Mouse (Mus musculus) embryonic facial prominence, embryonic 11.5 days (tissue): ENCODE measurements around the gene Nppc. TPM values are rescaled to one million over a fixed set of nuclear protein-coding genes. Genes with fewer than 3 reads are reported as not detected.

ENCODE experiments used
- ATAC-seq: fragments of 200-750 bp; cut with Nextera tagmentation; replicated peaks from 2 replicates; pipeline ENCODE4 v1.8.0; 2017; ENCODE audit warnings: low read depth; ENCODE audit not compliant: insufficient number of reproducible peaks, low FRiP score, low TSS enrichment
- DNase-seq: peaks from one replicate; pipeline ENCODE4 v3.0.0-alpha.2; 2015; ENCODE audit warnings: low spot score
- H3K27ac ChIP-seq: fragments of 300-500 bp; sonication (generic); replicated peaks from 2 replicates; pipeline ENCODE4 v1.5.1; 2014; ENCODE audit warnings: mild to moderate bottlenecking, low read depth, low read length, control low read depth
- H3K27me3 ChIP-seq: fragments of 300-500 bp; sonication (generic); 2 replicates; pipeline ENCODE4 v1.6.1; 2014; ENCODE audit warnings: mild to moderate bottlenecking, low read length, moderate library complexity, mixed read lengths; ENCODE audit not compliant: control insufficient read depth, insufficient read depth
- H3K36me3 ChIP-seq: fragments of 300-500 bp; sonication (generic); replicated peaks from 2 replicates; pipeline ENCODE4 v1.6.1; 2014; ENCODE audit warnings: low read depth, mild to moderate bottlenecking, low read length, moderate library complexity, mixed read lengths; ENCODE audit not compliant: control insufficient read depth, insufficient read depth
- H3K4me1 ChIP-seq: fragments of 300-500 bp; sonication (generic); 2 replicates; pipeline ENCODE4 v1.6.1; 2014; ENCODE audit warnings: low read length, mixed read lengths; ENCODE audit not compliant: control insufficient read depth, insufficient read depth
- H3K4me2 ChIP-seq: fragments of 300-500 bp; sonication (generic); 2 replicates; pipeline ENCODE4 v1.6.1; 2014; ENCODE audit warnings: low read depth, mild to moderate bottlenecking, control low read depth, low read length, moderate library complexity
- H3K4me3 ChIP-seq: fragments of 300-500 bp; sonication (generic); 2 replicates; pipeline ENCODE4 v1.5.1; 2014; ENCODE audit warnings: low read depth, low read length, control low read depth
- H3K9ac ChIP-seq: fragments of 300-500 bp; sonication (generic); replicated peaks from 2 replicates; pipeline ENCODE4 v1.6.1; 2014; ENCODE audit warnings: mild to moderate bottlenecking, control low read depth, low read length
- H3K9me3 ChIP-seq: fragments of 300-500 bp; sonication (generic); replicated peaks from 2 replicates; pipeline ENCODE4 v1.6.1; 2016; ENCODE audit warnings: mild to moderate bottlenecking, low read length, inconsistent platforms, mixed read lengths; ENCODE audit not compliant: control insufficient read depth
- WGBS: fragments of 180-500 bp; shearing (Covaris S2); extraction: QIAGEN DNeasy Blood & Tissue Kit; methylation state at CpG from one replicate; pipeline ENCODE4 v1.1.7; 2014; 5-methylcytosine and 5-hydroxymethylcytosine counted together
- microRNA-seq: library from miRNA; unstranded; fragments of <30 nt; microRNA quantifications from one replicate; pipeline ENCODE4, GENCODE M21; 2016; ENCODE audit warnings: borderline number of aligned reads
- polyA plus RNA-seq: library from polyadenylated mRNA; unstranded; fragments of >200 nt; fragmentation: Nextera tagmentation; extraction: Ambion mirVana; gene quantifications from 2 replicates; pipeline ENCODE4 v1.2.1, GENCODE M21; 2014

Gene Nppc
- polyA plus RNA-seq, 1 experiment from 2014 or later = 0.34 TPM

- DNase-seq (no peak), ATAC-seq (no peak)
- Histone ChIP-seq H3K4me1 (no peaks in the 10 kb centered on the region), H3K9me3 (no peaks in the 10 kb centered on the region), H3K4me2 (no peak overlapping the region), H3K27me3 (no peaks in the 10 kb centered on the region), H3K9ac (no peak overlapping the region), H3K4me3 (no peak overlapping the region), H3K27ac (no peak overlapping the region), H3K36me3 (no peaks in the 10 kb centered on the region)
- WGBS = 52% methylated on average over 4 of the region's 4 CpGs
Observed at GRCm38 (mm10) chr1:86629936-86630335, 40.4 kb downstream of the Nppc start.

GRCm38 (mm10) chr1:86628270-86628669 lies 42.1 kb downstream of the Nppc start:
- no peaks in the 10 kb centered on the region for H3K27me3 ChIP-seq
- H3K4me1 ChIP-seq = no peaks in the 10 kb centered on the region
- no peak overlapping the region for H3K4me3 ChIP-seq
- H3K4me2 ChIP-seq = no peak overlapping the region
- ATAC-seq (no peak), DNase-seq (no peak)
- no peaks in the 10 kb centered on the region for H3K36me3 ChIP-seq
- H3K9me3 ChIP-seq = no peaks in the 10 kb centered on the region
- 74% methylated on average over 3 of the region's 3 CpGs for WGBS
- H3K27ac ChIP-seq = no peak overlapping the region
- no peak overlapping the region for H3K9ac ChIP-seq

- WGBS = 72% methylated on average over 16 of the region's 16 CpGs
- H3K4me2 ChIP-seq = no peak overlapping the region
- H3K36me3 ChIP-seq = no peaks in the 10 kb centered on the region
- H3K4me1 ChIP-seq = no peaks in the 10 kb centered on the region
- H3K9me3 ChIP-seq = no peaks in the 10 kb centered on the region
- H3K27me3 ChIP-seq = no peaks in the 10 kb centered on the region
- no peak overlapping the region for H3K4me3 ChIP-seq
- ATAC-seq (no peak), DNase-seq (no peak)
- H3K27ac ChIP-seq = no peak overlapping the region
- H3K9ac ChIP-seq = no peak overlapping the region
Observed at GRCm38 (mm10) chr1:86623001-86624000, 47.1 kb downstream of the Nppc start.

GRCm38 (mm10) chr1:86622296-86622695 lies 48.1 kb downstream of the Nppc start:
- no peak overlapping the region for H3K4me2 ChIP-seq
- 69% methylated on average over 2 of the region's 2 CpGs for WGBS
- no peak overlapping the region for H3K27ac ChIP-seq
- no peaks in the 10 kb centered on the region for H3K9me3 ChIP-seq
- DNase-seq (no peak), ATAC-seq (no peak)
- no peaks in the 10 kb centered on the region for H3K27me3 ChIP-seq
- H3K4me1 ChIP-seq = no peaks in the 10 kb centered on the region
- H3K9ac ChIP-seq = no peak overlapping the region
- H3K36me3 ChIP-seq = no peaks in the 10 kb centered on the region
- no peak overlapping the region for H3K4me3 ChIP-seq

GRCm38 (mm10) chr1:86618454-86619125 lies 51.8 kb downstream of the Nppc start:
- no peaks in the 10 kb centered on the region for H3K9me3 ChIP-seq
- no peaks in the 10 kb centered on the region for H3K27me3 ChIP-seq
- DNase-seq (peak; percentile 87), ATAC-seq (no peak)
- H3K4me1 ChIP-seq = no peaks in the 10 kb centered on the region
- no peak overlapping the region for H3K27ac ChIP-seq
- H3K9ac ChIP-seq = no peak overlapping the region
- WGBS = 61% methylated on average over 10 of the region's 10 CpGs
- H3K36me3 ChIP-seq = no peaks in the 10 kb centered on the region
- H3K4me2 ChIP-seq = no peak overlapping the region
- H3K4me3 ChIP-seq = no peak overlapping the region

Small RNA genes within 50 kb of the gene (microRNA-seq; reads per million reads assigned to microRNA genes)
- not detected for gene Gm22955

Other genes with a start within 250 kb of the Nppc start
- not detected in 2 replicates for gene Nmur1, start 244.3 kb downstream of the Nppc start, polyA plus RNA-seq
- gene Tex44, start 244.2 kb downstream of the Nppc start, polyA plus RNA-seq = not detected in 2 replicates
- 4,004 and 4,291 TPM in 2 replicates for gene Ptma, start 143.8 kb downstream of the Nppc start, polyA plus RNA-seq
- gene Pde6d, start 87.9 kb downstream of the Nppc start, polyA plus RNA-seq = 85.4 and 88.4 TPM in 2 replicates
- gene Cops7b, start 87.7 kb downstream of the Nppc start, polyA plus RNA-seq = 56.5 and 58.8 TPM in 2 replicates
- gene Dis3l2, start 33.2 kb upstream of the Nppc start, polyA plus RNA-seq = 33.3 TPM in 2 replicates